ENCODE assay signal across 8 mouse cellular contexts in genomic region chr1:180945001-180945980, GRCm38 (mm10). TPM values are rescaled to one million over a fixed set of nuclear protein-coding genes. Genes with fewer than 3 reads are reported as not detected.
DNase-seq lines count a peak whose midpoint lies in the region; ATAC-seq lines count a peak whose summit lies in the region.

No protein-coding gene starts in this region.

- 22% methylated on average over 20 of the region's 20 CpGs for WGBS in intestine, embryonic 15.5 days
- WGBS in liver, embryonic 12.5 days (ENCODE audit: insufficient replicate concordance) = 24% methylated on average over 20 of the region's 20 CpGs
- WGBS in neural tube, embryonic 13.5 days = 31% methylated on average over 20 of the region's 20 CpGs

- DNase-seq in right cerebral cortex, adult 18-20 months = peak; percentile 51
- DNase-seq in right cerebral cortex, postnatal 25 days = no peak
- DNase-seq in embryo, embryonic 10.5 days (ENCODE audit: low spot score) = peak; percentile 77

- no peaks in the 10 kb centered on the region for H3K9me3 ChIP-seq in intestine, embryonic 15.5 days
- H3K9me3 ChIP-seq in liver, embryonic 12.5 days (replicated peaks) = no peaks in the 10 kb centered on the region
- no peaks in the 10 kb centered on the region for H3K9me3 ChIP-seq in neural tube, embryonic 13.5 days

- peak overlapping the region; percentile 8 for H3K4me3 ChIP-seq in intestine, embryonic 15.5 days (replicated peaks)
- H3K4me3 ChIP-seq in liver, embryonic 12.5 days = peak overlapping the region; percentile 20; the same call in 1 of the 2 replicates
- H3K4me3 ChIP-seq in neural tube, embryonic 13.5 days = no peak overlapping the region

- 0 out of 2 replicates have a peak overlapping the region, but pooled peaks have one; percentile 29 for H3K9ac ChIP-seq in intestine, embryonic 15.5 days
- H3K9ac ChIP-seq in liver, embryonic 12.5 days = peak overlapping the region; percentile 62
- 0 out of 2 replicates have a peak overlapping the region, but pooled peaks have one; percentile 5 for H3K9ac ChIP-seq in neural tube, embryonic 13.5 days

- H3K4me2 ChIP-seq in intestine, embryonic 15.5 days (replicated peaks) = peak overlapping the region; percentile 56
- H3K4me2 ChIP-seq in liver, embryonic 12.5 days = peak overlapping the region; percentile 62
- peak overlapping the region; percentile 18 for H3K4me2 ChIP-seq in neural tube, embryonic 13.5 days

- peaks cover 47% of the 10 kb centered on the region for H3K4me1 ChIP-seq in intestine, embryonic 15.5 days (replicated peaks)
- peaks cover 66% of the 10 kb centered on the region for H3K4me1 ChIP-seq in liver, embryonic 12.5 days
- H3K4me1 ChIP-seq in neural tube, embryonic 13.5 days (replicated peaks) = peaks cover 33% of the 10 kb centered on the region

- H3K36me3 ChIP-seq in intestine, embryonic 15.5 days = 0 out of 2 replicates have a peak, but pooled peaks cover 10% of the 10 kb centered on the region
- peaks cover 31% of the 10 kb centered on the region for H3K36me3 ChIP-seq in liver, embryonic 12.5 days
- no peaks in the 10 kb centered on the region for H3K36me3 ChIP-seq in neural tube, embryonic 13.5 days

- ATAC-seq in granulocyte monocyte progenitor cell, adult 5-6 weeks (replicated peaks; ENCODE audit: poor library complexity, severe bottlenecking) = peak; percentile 10
- peak; percentile 84 for ATAC-seq in intestine, embryonic 15.5 days
- peak; percentile 84 for ATAC-seq in liver, embryonic 12.5 days
- no peak for ATAC-seq in neural tube, embryonic 13.5 days (ENCODE audit: low read depth)
- ATAC-seq in activated CD4-positive, CD25-positive, alpha-beta regulatory T cell, adult 4 months = no peak

- H3K27me3 ChIP-seq in intestine, embryonic 15.5 days (replicated peaks) = no peaks in the 10 kb centered on the region
- H3K27me3 ChIP-seq in liver, embryonic 12.5 days (replicated peaks) = peaks cover 7% of the 10 kb centered on the region; the same call in 1 of the 2 replicates
- peaks cover 51% of the 10 kb centered on the region for H3K27me3 ChIP-seq in neural tube, embryonic 13.5 days

- peak overlapping the region; percentile 72 for H3K27ac ChIP-seq in intestine, embryonic 15.5 days
- H3K27ac ChIP-seq in liver, embryonic 12.5 days = peak overlapping the region; percentile 87
- 0 out of 2 replicates have a peak overlapping the region, but pooled peaks have one; percentile 0 for H3K27ac ChIP-seq in neural tube, embryonic 13.5 days (replicated peaks)

RNA-seq across cellular contexts. Expression of gene Tmem63a, which starts 3.1 kb away (rescaled TPM):
- total RNA-seq in granulocyte monocyte progenitor cell, adult 5-6 weeks (2014; fragmentation: Nextera tagmentation) = 29.5 and 36.9 TPM in 2 replicates
- 14.8 and 16.1 TPM in 2 replicates for total RNA-seq in granulocyte monocyte progenitor cell, adult 5-6 weeks (2017)
- polyA plus RNA-seq in intestine, embryonic 15.5 days (2015; fragmentation: Nextera tagmentation; extraction: Ambion mirVana) = 15.0 and 15.8 TPM in 2 replicates
- polyA plus RNA-seq in liver, embryonic 12.5 days (2016; fragmentation: Nextera tagmentation; extraction: Ambion mirVana) = 6.5 and 6.6 TPM in 2 replicates
- polyA plus RNA-seq in neural tube, embryonic 13.5 days (2015; fragmentation: Nextera tagmentation; extraction: Ambion mirVana) = 2.0 and 3.2 TPM in 2 replicates
- polyA plus RNA-seq in activated CD4-positive, CD25-positive, alpha-beta regulatory T cell, adult 4 months (2017; shearing (Covaris generic)) = 10 to 100 TPM; 13.5 to 13.7 TPM

RNA-seq across cellular contexts. Expression of gene Lefty1, which starts 10.5 kb away (rescaled TPM):
- total RNA-seq in granulocyte monocyte progenitor cell, adult 5-6 weeks (2014; fragmentation: Nextera tagmentation) = 1.5 TPM in 1 of 2 replicates, not detected in the other
- 0.47 TPM in 1 of 2 replicates, not detected in the other for total RNA-seq in granulocyte monocyte progenitor cell, adult 5-6 weeks (2017)
- 2.2 and 2.4 TPM in 2 replicates for polyA plus RNA-seq in intestine, embryonic 15.5 days (2015; fragmentation: Nextera tagmentation; extraction: Ambion mirVana)
- 4.7 and 7.1 TPM in 2 replicates for polyA plus RNA-seq in liver, embryonic 12.5 days (2016; fragmentation: Nextera tagmentation; extraction: Ambion mirVana)
- polyA plus RNA-seq in neural tube, embryonic 13.5 days (2015; fragmentation: Nextera tagmentation; extraction: Ambion mirVana) = 0.49 TPM in 1 of 2 replicates, not detected in the other
- polyA plus RNA-seq in activated CD4-positive, CD25-positive, alpha-beta regulatory T cell, adult 4 months (2017; shearing (Covaris generic)) = not detected

RNA-seq across cellular contexts. Expression of gene Pycr2, which starts 41.2 kb away (rescaled TPM):
- total RNA-seq in granulocyte monocyte progenitor cell, adult 5-6 weeks (2014; fragmentation: Nextera tagmentation) = 48.7 and 53.2 TPM in 2 replicates
- 27.8 and 28.4 TPM in 2 replicates for total RNA-seq in granulocyte monocyte progenitor cell, adult 5-6 weeks (2017)
- polyA plus RNA-seq in intestine, embryonic 15.5 days (2015; fragmentation: Nextera tagmentation; extraction: Ambion mirVana) = 71.4 and 82.4 TPM in 2 replicates
- polyA plus RNA-seq in liver, embryonic 12.5 days (2016; fragmentation: Nextera tagmentation; extraction: Ambion mirVana) = 146 and 150 TPM in 2 replicates
- polyA plus RNA-seq in neural tube, embryonic 13.5 days (2015; fragmentation: Nextera tagmentation; extraction: Ambion mirVana) = 72.2 and 73.4 TPM in 2 replicates
- polyA plus RNA-seq in activated CD4-positive, CD25-positive, alpha-beta regulatory T cell, adult 4 months (2017; shearing (Covaris generic)) = 10 to 100 TPM; 44.3 to 45.6 TPM

RNA-seq across cellular contexts. Expression of gene Lefty2, which starts 52.4 kb away (rescaled TPM):
- not detected in 2 replicates for total RNA-seq in granulocyte monocyte progenitor cell, adult 5-6 weeks (2014; fragmentation: Nextera tagmentation)
- not detected in 2 replicates for total RNA-seq in granulocyte monocyte progenitor cell, adult 5-6 weeks (2017)
- polyA plus RNA-seq in intestine, embryonic 15.5 days (2015; fragmentation: Nextera tagmentation; extraction: Ambion mirVana) = 0.05 and 0.09 TPM in 2 replicates
- polyA plus RNA-seq in liver, embryonic 12.5 days (2016; fragmentation: Nextera tagmentation; extraction: Ambion mirVana) = not detected in 2 replicates
- polyA plus RNA-seq in neural tube, embryonic 13.5 days (2015; fragmentation: Nextera tagmentation; extraction: Ambion mirVana) = 0.15 TPM in 1 of 2 replicates, not detected in the other
- not detected for polyA plus RNA-seq in activated CD4-positive, CD25-positive, alpha-beta regulatory T cell, adult 4 months (2017; shearing (Covaris generic))

Comparison
In these comparisons a context has a peak if more than half of its experiments do, and no peak if none do; other contexts are left out.
1. ATAC-seq: peak in granulocyte monocyte progenitor cell, adult 5-6 weeks (single experiment), intestine, embryonic 15.5 days (single experiment) and liver, embryonic 12.5 days (single experiment); none in neural tube, embryonic 13.5 days (single experiment) and activated CD4-positive, CD25-positive, alpha-beta regulatory T cell, adult 4 months (single experiment).
2. H3K27ac ChIP-seq: peak in every context shown above with its lines; median percentile 87 in liver, embryonic 12.5 days; 72 in intestine, embryonic 15.5 days; 0 in neural tube, embryonic 13.5 days.
3. H3K9ac ChIP-seq: peak in every context shown above with its lines; median percentile 62 in liver, embryonic 12.5 days; 29 in intestine, embryonic 15.5 days; 5 in neural tube, embryonic 13.5 days.
4. Peak in every context shown above with its lines, with median percentiles within 50 percentile points of each other: H3K4me2 ChIP-seq.